Mouse (Mus musculus) right cerebral cortex, postnatal 36 days (tissue): ENCODE measurements around the gene Cntnap2.

Experiments
- DNase-seq, 2 experiments: peaks; one replicate each; pipeline ENCODE4 v3.0.0; 2022; ENCODE audit warnings: low spot score in 2 of 2, mixed read lengths in 1 of 2

The Cntnap2 gene

GRCm38 (mm10) chr6:45938263-45938662 lies 879.1 kb downstream of the Cntnap2 start:
- no peak for DNase-seq

DNA sequence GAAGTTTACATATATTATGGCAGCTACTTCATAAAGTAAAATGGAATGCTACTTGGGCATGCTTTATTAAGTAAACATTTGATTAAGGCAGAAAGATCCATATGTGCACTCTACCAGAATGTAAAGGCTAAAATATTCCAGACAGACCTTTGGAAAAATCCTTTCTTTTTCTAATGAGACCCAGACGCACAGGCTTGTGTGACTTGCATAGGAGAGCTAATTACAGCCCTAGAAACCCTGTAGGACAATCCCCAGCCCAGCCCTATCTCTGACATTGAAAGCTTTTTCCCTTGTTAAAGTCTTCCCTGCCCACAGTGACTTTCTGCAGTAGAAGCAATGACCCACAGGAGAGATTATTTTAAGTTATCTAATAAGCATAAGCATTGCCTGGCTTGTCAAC lies 879.6 kb downstream of the Cntnap2 start:
- no peak for DNase-seq

DNA sequence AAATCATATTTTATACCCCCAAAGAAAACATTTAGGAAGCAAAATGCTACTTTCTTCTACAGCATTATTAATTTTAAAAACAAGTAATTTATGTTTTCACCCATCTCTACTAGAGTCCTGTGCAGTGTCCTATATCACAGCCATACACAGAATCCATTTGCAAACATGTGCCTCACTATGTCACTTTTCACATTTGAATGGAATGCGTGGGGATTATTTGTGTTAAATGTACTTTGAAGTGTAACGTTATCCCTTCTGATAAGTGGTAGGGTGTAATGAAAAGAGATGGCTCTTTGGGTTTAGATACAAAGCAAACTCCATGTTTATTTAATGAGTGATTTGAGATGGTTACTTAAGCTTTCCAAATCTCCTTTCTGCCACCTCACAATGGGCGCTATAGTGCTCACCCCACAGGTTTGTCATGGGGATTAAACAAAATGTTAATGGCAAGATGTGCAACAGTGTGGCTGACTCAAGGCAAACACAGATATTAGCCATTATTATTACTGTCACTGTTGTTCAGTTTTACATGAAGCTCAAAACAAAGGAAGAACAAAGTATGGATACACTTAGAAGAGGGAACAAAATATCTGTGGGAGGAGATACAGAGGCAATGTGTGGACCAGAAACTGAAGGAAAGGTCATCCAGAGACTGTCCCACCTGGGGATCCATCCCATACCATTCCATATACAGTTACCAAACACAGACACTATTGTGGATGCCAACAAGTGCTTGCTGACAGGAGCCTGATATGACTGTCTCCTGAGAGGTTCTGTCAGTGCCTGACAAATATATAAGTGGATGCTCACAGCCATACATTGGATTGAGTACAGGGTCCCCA lies 886.2 kb downstream of the Cntnap2 start:
- DNase-seq: no peak

- no peak for DNase-seq
Observed at GRCm38 (mm10) chr6:45954773-45955172, 895.6 kb downstream of the Cntnap2 start.

DNA sequence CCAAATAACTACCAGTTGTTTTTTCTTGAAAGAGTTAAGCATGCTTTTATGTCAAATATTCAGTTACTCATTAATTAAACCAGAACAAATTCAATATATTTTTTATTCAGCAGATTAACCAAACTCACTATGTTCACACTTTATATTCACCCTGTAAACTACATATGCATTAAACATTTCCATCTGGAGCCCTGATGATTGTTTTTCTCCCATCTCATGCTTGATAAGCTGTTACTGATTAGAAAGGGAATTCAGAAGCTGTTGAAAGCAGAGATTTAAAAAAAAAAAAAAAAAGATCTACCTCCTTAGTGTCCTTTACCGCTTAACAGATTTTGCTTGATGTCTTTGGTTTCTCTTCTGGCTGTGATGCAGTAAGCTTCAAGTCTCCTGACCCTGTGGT lies 905.3 kb downstream of the Cntnap2 start:
- no peak for DNase-seq

DNA sequence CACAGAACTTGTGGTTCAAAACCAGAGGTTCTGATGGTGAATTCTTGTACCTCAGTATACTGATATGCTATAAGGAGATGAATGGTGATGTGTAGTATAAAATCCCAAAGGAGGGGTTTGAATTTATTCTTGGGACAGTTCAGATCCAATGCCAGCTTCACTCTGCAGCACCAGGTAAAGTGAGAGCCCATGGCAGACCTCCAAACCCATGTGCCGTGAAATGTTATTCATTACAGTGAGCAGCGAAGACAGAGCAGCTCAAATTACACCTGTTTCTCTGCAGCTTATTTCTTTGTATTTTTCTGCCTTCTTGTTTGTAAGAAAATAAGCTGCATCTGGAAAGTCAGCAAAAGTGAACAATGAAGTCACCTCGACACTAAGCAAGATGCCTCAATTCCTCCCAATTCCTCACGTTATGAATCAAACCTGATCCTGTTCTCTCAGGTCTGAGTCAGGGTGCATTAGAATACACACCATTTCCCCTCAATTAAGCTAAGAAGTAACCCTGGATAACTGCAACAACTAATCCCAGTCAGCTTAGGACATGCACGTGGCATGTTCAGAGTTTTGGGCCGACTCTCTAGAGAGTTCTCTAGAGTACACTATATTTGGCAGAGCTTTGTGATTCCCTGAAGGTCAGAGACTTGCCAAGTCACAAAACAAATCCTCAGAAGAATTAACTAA lies 915.5 kb downstream of the Cntnap2 start:
- no peak for DNase-seq

DNA sequence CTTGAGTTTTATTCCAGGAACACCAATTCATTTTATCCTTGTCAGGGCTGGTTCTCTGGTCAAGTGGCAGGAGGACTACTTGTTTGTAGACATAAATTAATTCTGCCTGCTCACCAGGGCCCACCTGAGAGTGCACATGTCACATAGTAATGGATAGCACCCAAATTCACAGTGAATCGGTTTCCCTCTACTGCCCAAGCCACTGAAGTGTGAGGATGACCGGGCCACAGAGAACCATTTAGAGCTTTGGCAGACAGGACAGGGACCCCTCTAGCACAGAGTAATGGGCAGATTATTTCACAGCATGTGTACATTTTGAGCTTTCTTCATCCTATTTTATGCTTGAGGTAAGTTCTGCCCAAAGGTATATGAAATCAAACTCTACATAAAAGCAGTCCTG lies 920.0 kb downstream of the Cntnap2 start:
- no peak for DNase-seq

DNA sequence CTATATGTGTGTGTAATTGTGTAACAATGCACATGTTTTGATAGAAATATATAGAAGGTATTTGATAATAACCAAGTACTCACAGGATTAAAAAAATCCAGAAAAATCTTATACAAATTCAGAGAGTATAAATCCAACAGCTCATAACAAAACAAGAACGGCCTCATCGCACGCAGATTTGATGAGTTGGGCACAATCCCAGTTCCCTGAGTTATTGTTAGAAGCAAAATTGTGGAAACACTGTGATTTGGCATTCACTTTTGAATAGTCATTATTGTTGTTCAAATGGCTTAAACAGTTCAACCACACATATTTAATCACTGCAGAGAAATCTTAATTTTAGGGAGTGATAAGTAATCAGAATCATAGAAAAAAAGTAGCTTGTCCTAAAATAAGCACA lies 928.9 kb downstream of the Cntnap2 start:
- no peak for DNase-seq

GRCm38 (mm10) chr6:45991086-45991485 lies 931.9 kb downstream of the Cntnap2 start:
- no peak for DNase-seq

DNA sequence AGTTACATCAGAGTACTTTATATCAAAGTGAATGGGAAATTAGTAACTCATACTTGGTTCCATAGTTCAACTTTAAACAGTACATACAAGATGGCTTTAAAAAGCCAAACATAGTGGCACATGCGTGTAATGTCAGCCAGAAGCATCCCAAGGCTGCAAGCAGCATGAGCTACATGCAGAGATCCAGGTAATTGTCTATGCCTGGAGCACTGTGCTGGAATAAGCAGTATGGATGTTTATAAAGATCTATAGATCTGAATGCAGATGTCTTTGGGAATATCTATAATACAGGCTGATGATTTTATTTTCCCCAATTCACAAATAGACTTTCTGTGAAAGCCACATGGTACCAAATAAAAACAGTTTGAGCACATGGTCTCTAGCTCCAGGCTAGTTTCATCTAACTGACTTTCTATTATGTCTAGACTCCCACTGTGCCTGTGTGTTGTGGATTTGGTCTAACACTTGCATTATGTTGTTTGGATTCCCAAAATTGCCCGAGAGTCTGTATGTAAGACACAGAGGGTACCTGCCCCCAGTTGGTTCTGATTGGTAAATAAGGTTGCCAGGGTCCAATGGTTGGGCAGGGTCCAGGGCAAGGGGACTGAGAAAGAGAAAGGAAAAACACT lies 963.5 kb downstream of the Cntnap2 start:
- DNase-seq: no peak

DNA sequence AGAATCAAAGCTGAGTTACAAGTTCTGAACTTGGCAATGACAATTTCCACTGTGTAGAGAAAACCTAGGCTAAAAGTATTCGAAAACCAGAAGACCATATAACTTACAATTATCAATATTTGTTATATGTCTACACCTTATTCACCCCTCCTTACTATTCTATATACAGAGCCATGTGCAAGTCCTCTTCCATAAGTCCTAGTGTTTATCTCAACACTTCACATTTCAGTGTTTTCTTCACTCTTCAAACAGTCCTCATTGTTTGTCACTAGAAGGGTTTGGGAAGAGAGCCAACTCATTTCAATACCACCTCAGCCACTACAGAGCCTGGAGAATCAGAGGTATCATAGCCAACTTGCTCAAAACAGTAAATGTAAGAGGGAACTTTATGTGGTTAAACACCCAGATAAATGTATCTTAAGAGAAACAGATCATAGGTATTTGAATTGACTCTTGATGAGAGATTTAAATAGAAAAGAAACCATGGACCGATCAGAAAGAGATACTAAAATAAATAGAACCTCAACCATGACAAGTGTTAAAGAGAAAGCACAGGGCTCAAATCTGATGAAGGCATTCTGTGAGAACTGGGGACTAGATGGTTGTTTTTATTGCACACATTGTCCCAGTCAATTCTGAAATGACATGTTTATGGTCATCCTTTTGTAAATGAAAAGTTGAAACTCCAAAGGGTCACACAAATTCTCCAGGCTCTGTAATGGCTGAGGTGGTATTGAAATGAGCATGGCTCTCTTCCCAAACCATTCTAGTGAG lies 972.9 kb downstream of the Cntnap2 start:
- DNase-seq: no peak

DNA sequence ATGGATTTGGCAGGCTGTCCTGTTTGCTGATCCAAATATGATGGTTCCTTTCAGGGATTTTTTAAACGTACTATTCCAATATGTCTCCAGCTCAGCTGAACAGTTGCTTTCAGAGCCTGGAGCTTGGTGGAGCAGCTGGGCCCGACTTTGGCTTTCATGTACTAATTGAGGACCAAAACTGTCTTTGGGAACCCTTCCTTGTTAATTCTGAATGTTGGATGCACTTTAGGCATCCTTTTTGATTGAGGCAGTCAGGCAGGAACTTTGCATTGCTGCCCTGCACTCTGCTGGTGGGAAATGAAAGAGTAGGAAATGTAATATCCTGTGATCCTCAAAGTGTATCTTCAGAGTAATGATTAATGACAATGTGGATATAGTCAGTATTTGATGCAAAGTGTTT lies 974.0 kb downstream of the Cntnap2 start:
- no peak for DNase-seq

- DNase-seq: peak; percentile 18 to 47
Observed at GRCm38 (mm10) chr6:46040671-46041070, 981.5 kb downstream of the Cntnap2 start.

- DNase-seq: no peak
Observed at GRCm38 (mm10) chr6:46080236-46080635, 1021.1 kb downstream of the Cntnap2 start.

GRCm38 (mm10) chr6:46081432-46081831 lies 1022.3 kb downstream of the Cntnap2 start:
- DNase-seq: no peak

DNA sequence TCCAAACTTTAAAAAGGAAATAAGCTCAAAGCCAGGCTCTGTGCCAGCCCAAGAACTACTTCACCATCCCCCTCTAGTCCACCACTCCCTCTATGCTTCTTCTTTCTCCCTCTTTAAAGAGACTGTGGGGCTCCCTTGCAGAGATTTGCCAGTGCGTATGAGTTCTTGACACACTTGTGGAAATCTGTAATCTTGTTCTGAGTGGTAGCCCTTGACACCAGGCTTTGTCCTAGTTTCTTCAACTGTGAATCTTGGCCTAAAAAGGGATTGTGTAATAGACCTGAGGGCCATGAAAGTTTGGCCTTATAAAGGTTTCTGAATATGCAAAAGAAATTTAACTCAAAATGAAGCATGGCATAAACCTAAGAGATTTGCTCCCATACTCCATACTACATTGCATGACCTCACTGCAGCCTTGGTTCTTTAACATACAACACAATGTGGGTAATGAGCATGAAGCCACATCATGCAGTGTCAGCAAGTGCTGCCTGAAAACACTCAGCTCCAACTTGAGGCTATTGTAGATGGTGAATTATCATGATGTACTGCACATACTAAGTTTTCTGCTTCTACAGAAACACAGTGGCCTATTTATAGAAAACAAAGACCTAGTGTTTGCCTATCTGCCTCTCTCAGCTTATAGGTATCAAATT lies 1084.2 kb downstream of the Cntnap2 start:
- DNase-seq: no peak

DNA sequence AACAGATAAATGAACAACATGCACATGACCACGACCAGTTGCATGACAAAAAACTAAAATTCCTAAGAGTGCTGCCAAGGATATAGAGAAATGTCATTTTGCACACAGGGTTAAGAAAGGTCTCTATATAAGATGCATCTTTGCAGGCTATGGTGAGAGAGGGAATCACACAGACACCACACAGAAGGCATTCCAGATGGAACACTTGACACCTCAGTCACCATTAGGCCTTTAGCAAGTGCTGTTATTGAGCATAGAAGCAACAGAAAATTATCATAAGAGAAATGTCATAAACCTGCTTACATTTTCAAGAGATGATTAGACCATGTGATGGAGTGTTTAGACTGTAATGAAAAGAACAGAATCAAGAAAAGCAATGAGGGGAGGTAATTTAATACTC lies 1107.7 kb downstream of the Cntnap2 start:
- DNase-seq: no peak

DNA sequence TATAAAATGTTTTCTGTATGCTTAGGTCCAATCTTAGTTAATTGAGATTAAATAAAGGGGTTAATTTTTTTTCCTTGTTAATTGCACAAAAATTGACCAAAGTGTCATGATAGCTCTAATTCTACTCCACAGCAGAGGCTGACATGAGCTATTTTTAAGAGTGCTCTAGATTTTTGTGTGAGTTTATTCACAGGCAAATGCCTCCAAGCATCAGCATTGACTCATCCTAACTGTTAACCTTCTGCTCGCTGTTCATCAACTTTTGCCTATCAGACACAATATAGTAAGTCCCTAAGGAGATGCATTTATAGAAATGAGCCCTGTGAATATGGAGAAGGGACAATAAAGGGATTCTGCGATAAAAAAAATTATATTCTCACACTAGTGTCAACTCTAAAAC lies 1138.1 kb downstream of the Cntnap2 start:
- no peak for DNase-seq

- no peak for DNase-seq
Observed at GRCm38 (mm10) chr6:46201828-46202227, 1142.7 kb downstream of the Cntnap2 start.

GRCm38 (mm10) chr6:46205531-46205930 lies 1146.4 kb downstream of the Cntnap2 start:
- no peak for DNase-seq

DNA sequence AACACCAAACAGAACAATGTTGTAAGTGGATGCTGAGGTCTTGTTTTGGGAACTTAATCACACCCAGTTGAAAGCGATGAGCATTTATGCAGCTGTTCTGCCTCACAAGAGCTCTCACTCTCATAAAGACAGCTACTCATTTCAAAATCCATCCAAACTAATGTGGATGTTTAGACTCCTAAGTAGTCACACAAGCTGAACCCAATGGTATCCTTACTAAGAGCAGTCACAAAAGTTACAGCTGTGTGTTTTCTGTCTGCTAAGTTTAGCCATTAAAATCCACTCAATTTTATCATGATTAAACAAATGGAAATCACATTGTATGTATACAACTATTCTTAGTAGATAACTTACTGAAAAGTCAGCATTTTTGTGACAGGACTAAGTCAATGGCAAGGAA lies 1173.7 kb downstream of the Cntnap2 start:
- no peak for DNase-seq

- DNase-seq: no peak
Observed at GRCm38 (mm10) chr6:46240349-46240748, 1181.2 kb downstream of the Cntnap2 start.
